Mouse (Mus musculus) heart, adult 2 months (tissue): ENCODE measurements around the gene Ehmt2. TPM values are rescaled to one million over a fixed set of nuclear protein-coding genes. Genes with fewer than 3 reads are reported as not detected.
"Not testable (repeated sequence)": the region's sequence is repeated elsewhere in the genome, so short reads cannot be mapped to it uniquely, and the experiment has no call there.

Source experiments
- DNase-seq, 2 experiments: peaks; one replicate each; pipeline ENCODE4 v3.0.0; 2021
- H3K27ac ChIP-seq: fragments of 200-600 bp; 2 replicates; pipeline ENCODE4 v1.8.1; 2022
- H3K27me3 ChIP-seq: fragments of 200-500 bp; 2 replicates; pipeline ENCODE4 v1.6.1; 2012; ENCODE audit warnings: mild to moderate bottlenecking, low read length, inconsistent platforms, mixed read lengths; ENCODE audit not compliant: control insufficient read depth, insufficient read depth
- H3K36me3 ChIP-seq: fragments of 200-500 bp; 2 replicates; pipeline ENCODE4 v1.6.1; 2012; ENCODE audit warnings: low read length, inconsistent platforms; ENCODE audit not compliant: control insufficient read depth, insufficient read depth
- H3K4me1 ChIP-seq: fragments of 200-500 bp; 2 replicates; pipeline ENCODE4 v1.6.1; 2011; ENCODE audit warnings: low read length; ENCODE audit not compliant: control insufficient read depth, insufficient read depth
- H3K4me3 ChIP-seq: fragments of 200-600 bp; 2 replicates; pipeline ENCODE4 v1.8.1; 2022
- H3K79me2 ChIP-seq: fragments of 200-500 bp; replicated peaks from 2 replicates; pipeline ENCODE4 v1.6.1; 2012; ENCODE audit warnings: mild to moderate bottlenecking, inconsistent platforms, low read length, moderate library complexity, mixed read lengths; ENCODE audit not compliant: control insufficient read depth, insufficient read depth
- H3K9ac ChIP-seq: fragments of 200-500 bp; 2 replicates; pipeline ENCODE4 v1.6.1; 2012; ENCODE audit warnings: low read depth, mild to moderate bottlenecking, control low read depth, inconsistent platforms, low read length, mixed read lengths
- CTCF ChIP-seq: fragments of 200-600 bp; IDR thresholded peaks from 2 replicates; pipeline ENCODE4 v1.8.1; 2022; ENCODE audit warnings: antibody characterized with exemption, mild to moderate bottlenecking, moderate library complexity
- EP300 ChIP-seq: fragments of 200-500 bp; IDR thresholded peaks from 2 replicates; pipeline ENCODE4 v1.6.1; 2011; ENCODE audit warnings: low read depth, low read length, control low read depth; ENCODE audit not compliant: insufficient read depth
- POLR2A ChIP-seq: fragments of 200-500 bp; IDR thresholded peaks from 2 replicates; pipeline ENCODE4 v1.6.1; 2011; ENCODE audit warnings: mild to moderate bottlenecking, low read depth, low read length, control low read depth; ENCODE audit not compliant: insufficient read depth
- WGBS: fragments of 180-500 bp; shearing (Covaris S2); methylation state at CpG from one replicate; pipeline ENCODE4 v1.1.7; 2018; 5-methylcytosine and 5-hydroxymethylcytosine counted together
- intact Hi-C: fragments of 180-260 bp; cut with DNase I; formaldehyde crosslinking; loops from one replicate; pipeline ENCODE4 v1.15.1; 2025
- polyA plus RNA-seq: library from polyadenylated mRNA; depleted of rRNA; stranded (reverse); fragments of >200 nt; gene quantifications from 2 replicates; pipeline ENCODE4 v1.2.3, GENCODE M21; 2012
- total RNA-seq, 2 experiments: library from RNA; stranded (reverse); gene quantifications; 2 replicates each; pipeline ENCODE4 v1.2.3; 2021

Gene Ehmt2
- total and polyA plus RNA-seq, 3 experiments: 38.0 to 64.0 (median 42.6) TPM

DNA sequence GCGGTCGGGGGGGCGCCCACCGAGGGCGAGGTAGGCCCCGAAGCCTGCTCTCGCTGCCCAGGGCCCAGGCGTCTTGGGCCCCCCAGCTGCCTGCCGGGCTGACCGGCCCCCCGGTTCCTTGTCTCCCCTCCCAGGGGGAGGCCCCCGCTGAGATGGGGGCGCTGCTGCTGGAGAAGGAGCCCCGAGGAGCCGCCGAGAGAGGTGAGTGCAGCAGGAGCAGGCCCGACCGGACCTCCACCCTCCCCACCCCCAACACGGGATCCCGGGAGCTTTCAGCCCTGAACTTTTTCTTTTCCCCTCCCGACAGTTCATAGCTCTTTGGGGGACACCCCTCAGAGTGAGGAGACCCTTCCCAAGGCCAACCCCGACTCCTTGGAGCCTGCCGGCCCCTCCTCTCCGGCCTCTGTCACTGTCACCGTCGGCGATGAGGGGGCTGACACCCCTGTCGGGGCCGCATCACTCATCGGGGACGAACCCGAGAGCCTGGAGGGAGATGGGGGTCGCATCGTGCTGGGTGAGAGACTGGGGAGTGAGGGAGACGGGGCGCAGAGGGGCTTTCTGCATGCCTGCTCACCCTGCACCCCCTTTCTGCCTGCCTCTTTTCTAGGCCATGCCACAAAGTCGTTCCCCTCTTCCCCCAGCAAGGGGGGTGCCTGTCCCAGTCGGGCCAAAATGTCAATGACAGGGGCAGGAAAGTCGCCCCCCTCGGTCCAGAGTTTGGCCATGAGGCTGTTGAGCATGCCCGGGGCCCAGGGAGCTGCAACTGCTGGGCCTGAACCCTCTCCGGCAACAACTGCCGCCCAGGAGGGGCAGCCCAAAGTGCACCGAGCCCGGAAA lies 1.0 kb downstream of the Ehmt2 start:
- H3K27me3 ChIP-seq: no peaks in the 10 kb centered on the region
- intact Hi-C loops: no loop called here
- H3K27ac ChIP-seq: peak overlapping the region; percentile 99
- H3K36me3 ChIP-seq: no peaks in the 10 kb centered on the region
- TF ChIP-seq EP300: no peak
- TF ChIP-seq CTCF: no peak
- TF ChIP-seq POLR2A: peak; percentile 42; the same call in 1 of the 2 replicates
- H3K4me1 ChIP-seq: peaks cover 3% of the 10 kb centered on the region
- peak overlapping the region; percentile 82 for H3K9ac ChIP-seq
- H3K79me2 ChIP-seq: no peaks in the 10 kb centered on the region
- peak overlapping the region; percentile 80 for H3K4me3 ChIP-seq
- WGBS: 2% methylated on average over 40 of the region's 45 CpGs
- DNase-seq: peak; percentile 64 to 75

DNA sequence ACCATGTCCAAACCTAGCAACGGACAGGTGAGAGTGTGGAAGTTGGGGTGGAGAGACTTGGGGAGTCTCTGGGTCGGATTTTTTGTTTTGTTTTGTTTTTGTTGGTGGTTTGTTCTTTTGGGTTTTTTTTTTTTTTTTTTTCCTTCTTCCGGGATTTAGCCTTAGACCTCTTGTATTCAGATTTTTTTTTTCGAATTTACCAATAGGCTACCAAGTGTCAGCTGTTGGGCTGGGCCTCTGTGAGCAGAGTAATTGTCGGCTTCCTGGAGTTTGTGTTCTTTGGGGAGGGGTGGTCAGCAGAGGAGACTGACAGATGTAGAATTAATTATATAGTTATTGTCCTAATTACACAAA lies 1.6 kb downstream of the Ehmt2 start:
- TF ChIP-seq POLR2A: no peak
- no peak for TF ChIP-seq CTCF
- TF ChIP-seq EP300: no peak
- H3K27ac ChIP-seq: peak overlapping the region; percentile 99
- no peaks in the 10 kb centered on the region for H3K36me3 ChIP-seq
- no peaks in the 10 kb centered on the region for H3K27me3 ChIP-seq
- no peaks in the 10 kb centered on the region for H3K79me2 ChIP-seq
- H3K4me3 ChIP-seq: peak overlapping the region; percentile 80
- DNase-seq: peak in 1 of 2 experiments; percentile 48
- WGBS: 4% methylated on average over 5 of the region's 5 CpGs
- intact Hi-C loops: no loop called here
- peak overlapping the region; percentile 82 for H3K9ac ChIP-seq
- H3K4me1 ChIP-seq: peaks cover 3% of the 10 kb centered on the region

DNA sequence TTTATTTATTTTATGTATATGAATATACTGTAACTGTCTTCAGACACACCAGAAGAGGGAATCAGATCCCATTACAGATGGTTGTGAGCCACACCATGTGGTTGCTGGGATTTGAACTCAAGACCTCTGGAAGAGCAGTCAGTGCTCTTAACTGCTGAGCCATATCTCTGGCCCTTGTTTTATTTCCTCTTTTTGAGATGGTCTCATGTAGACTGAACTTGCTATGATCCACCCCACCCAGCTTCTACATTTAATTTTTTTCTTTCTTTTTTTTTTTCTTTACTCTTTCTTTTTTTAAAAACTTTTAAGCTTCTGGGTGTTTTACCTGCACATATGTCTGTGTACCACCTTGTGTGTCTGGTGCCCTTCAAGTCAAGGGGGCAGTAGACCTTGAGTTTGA lies 2.6 kb downstream of the Ehmt2 start:
- H3K27me3 ChIP-seq, H3K27ac ChIP-seq, H3K4me3 ChIP-seq, intact Hi-C loops, H3K4me1 ChIP-seq, H3K9ac ChIP-seq, DNase-seq, H3K36me3 ChIP-seq, H3K79me2 ChIP-seq: not testable (repeated sequence)

DNA sequence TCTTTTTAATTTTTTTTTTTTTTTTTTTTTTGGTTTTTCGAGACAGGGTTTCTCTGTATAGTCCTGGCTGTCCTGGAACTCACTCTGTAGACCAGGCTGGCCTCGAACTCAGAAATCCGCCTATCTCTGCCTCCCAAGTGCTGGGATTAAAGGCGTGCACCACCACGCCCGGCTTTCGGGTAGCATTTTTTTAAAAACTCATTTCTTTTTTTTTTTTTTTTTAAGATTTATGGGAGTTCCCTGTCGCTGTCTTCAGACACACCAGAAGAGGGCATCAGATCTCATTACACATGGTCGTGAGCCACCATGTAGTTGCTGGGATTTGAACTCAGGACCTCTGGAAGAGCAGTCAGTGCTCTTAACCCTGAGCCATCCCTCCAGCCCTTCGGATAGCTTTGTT lies 3.7 kb downstream of the Ehmt2 start:
- intact Hi-C loops, DNase-seq, H3K36me3 ChIP-seq, H3K4me3 ChIP-seq, H3K9ac ChIP-seq, H3K79me2 ChIP-seq, H3K27me3 ChIP-seq, H3K27ac ChIP-seq, H3K4me1 ChIP-seq: not testable (repeated sequence)
- WGBS: 91% methylated on average over 9 of the region's 10 CpGs

DNA sequence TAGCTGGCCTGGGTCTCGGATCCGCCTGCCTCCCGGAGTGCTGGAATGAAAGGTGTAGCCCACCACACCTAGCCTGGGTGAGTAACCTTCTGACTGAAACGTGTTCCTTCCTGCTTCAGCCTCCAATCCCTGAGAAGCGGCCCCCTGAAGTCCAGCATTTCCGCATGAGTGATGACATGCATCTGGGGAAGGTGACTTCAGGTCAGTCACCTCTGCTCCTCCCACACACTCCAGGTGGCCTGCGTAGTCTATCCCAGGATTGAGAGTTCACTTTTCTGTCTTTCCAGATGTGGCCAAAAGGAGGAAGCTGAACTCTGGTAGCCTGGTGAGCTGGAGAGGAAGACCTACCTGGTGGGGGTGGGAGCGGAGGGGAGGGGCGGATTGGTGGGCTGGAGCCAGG lies 4.6 kb downstream of the Ehmt2 start:
- no peak for TF ChIP-seq POLR2A
- TF ChIP-seq CTCF: no peak
- TF ChIP-seq EP300: no peak
- intact Hi-C loops: no loop called here
- H3K36me3 ChIP-seq: no peaks in the 10 kb centered on the region
- H3K27me3 ChIP-seq: no peaks in the 10 kb centered on the region
- H3K4me1 ChIP-seq: no peaks in the 10 kb centered on the region
- no peak for DNase-seq
- 92% methylated on average over 9 of the region's 9 CpGs for WGBS
- no peaks in the 10 kb centered on the region for H3K79me2 ChIP-seq
- no peak overlapping the region for H3K27ac ChIP-seq
- no peak overlapping the region for H3K4me3 ChIP-seq
- H3K9ac ChIP-seq: no peak overlapping the region

DNA sequence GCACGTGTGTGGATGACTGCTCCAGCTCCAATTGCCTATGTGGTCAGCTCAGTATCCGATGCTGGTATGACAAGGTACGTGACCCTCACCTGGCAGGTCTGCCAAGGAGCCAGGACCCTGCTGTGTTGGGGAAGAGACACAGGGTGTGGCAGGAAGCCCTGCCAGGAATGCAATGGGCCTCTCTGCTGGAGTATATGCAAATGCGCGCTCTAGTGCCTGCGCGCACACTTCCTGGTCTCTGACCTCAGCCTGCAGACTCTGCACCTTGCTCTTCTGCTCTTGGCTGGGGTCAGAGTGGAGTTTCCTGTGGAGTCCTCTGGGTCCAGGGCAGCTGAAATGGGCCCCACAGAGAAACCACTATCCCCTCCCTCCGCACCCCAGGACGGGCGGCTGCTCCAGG lies 12.7 kb downstream of the Ehmt2 start:
- no peak for TF ChIP-seq CTCF
- TF ChIP-seq POLR2A: no peak
- no peak for TF ChIP-seq EP300
- Histone ChIP-seq H3K4me3 (no peak overlapping the region), H3K36me3 (no peaks in the 10 kb centered on the region), H3K4me1 (no peaks in the 10 kb centered on the region), H3K9ac (no peak overlapping the region), H3K79me2 (no peaks in the 10 kb centered on the region), H3K27ac (no peak overlapping the region), H3K27me3 (no peaks in the 10 kb centered on the region)
- DNase-seq: no peak
- intact Hi-C loops: no loop called here
- 83% methylated on average over 10 of the region's 10 CpGs for WGBS
